Mouse (Mus musculus) limb, embryonic 12.5 days (tissue): Measurements from ENCODE around the gene Wasf2. TPM values are rescaled to one million over a fixed set of nuclear protein-coding genes. Genes with fewer than 3 reads are reported as not detected.
A peak's percentile ranks its signal among the peaks of the same experiment; 100 is the strongest.

Experiments
- ATAC-seq: fragments of 200-750 bp; cut with Nextera tagmentation; 2 replicates; pipeline ENCODE4 v1.8.0; 2017; ENCODE audit warnings: low read depth, moderate TSS enrichment; ENCODE audit not compliant: insufficient number of reproducible peaks, insufficient read depth, low FRiP score, low TSS enrichment
- H3K27ac ChIP-seq: fragments of 300-500 bp; sonication (generic); 2 replicates; pipeline ENCODE4 v1.5.1; 2016; ENCODE audit warnings: mild to moderate bottlenecking, moderate library complexity
- H3K27me3 ChIP-seq: fragments of 300-500 bp; sonication (generic); 2 replicates; pipeline ENCODE4 v1.6.1; 2016; ENCODE audit warnings: mild to moderate bottlenecking, moderate library complexity
- H3K36me3 ChIP-seq: fragments of 300-500 bp; sonication (generic); 2 replicates; pipeline ENCODE4 v1.6.1; 2016; ENCODE audit warnings: mild to moderate bottlenecking, moderate library complexity
- H3K4me1 ChIP-seq: fragments of 300-500 bp; sonication (generic); replicated peaks from 2 replicates; pipeline ENCODE4 v1.6.1; 2016
- H3K4me2 ChIP-seq: fragments of 300-500 bp; sonication (generic); 2 replicates; pipeline ENCODE4 v1.6.1; 2016; ENCODE audit warnings: mild to moderate bottlenecking, moderate library complexity
- H3K4me3 ChIP-seq: fragments of 300-500 bp; sonication (generic); replicated peaks from 2 replicates; pipeline ENCODE4 v1.5.1; 2016; ENCODE audit warnings: mild to moderate bottlenecking
- H3K9ac ChIP-seq: fragments of 300-500 bp; sonication (generic); replicated peaks from 2 replicates; pipeline ENCODE4 v1.6.1; 2016; ENCODE audit warnings: mild to moderate bottlenecking, moderate library complexity
- H3K9me3 ChIP-seq: fragments of 300-500 bp; sonication (generic); 2 replicates; pipeline ENCODE4 v1.6.1; 2016; ENCODE audit warnings: mild to moderate bottlenecking, moderate library complexity
- whole genome bisulfite sequencing: fragments of 180-500 bp; shearing (Covaris S2); methylation state at CpG from one replicate; pipeline ENCODE4 v1.1.7; 2016; 5-methylcytosine and 5-hydroxymethylcytosine counted together
- polyA plus RNA-seq: library from polyadenylated mRNA; unstranded; fragments of >200 nt; fragmentation: Nextera tagmentation; extraction: Ambion mirVana; gene quantifications from 2 replicates; pipeline ENCODE4 v1.2.1, GENCODE M21; 2016

The Wasf2 gene
- polyA plus RNA-seq, 1 experiment from 2014 or later: 81.6 TPM

GRCm38 (mm10) chr4:133221701-133222100 lies 91.4 kb downstream of the Wasf2 start:
- Histone ChIP-seq H3K9me3 (no peaks in the 10 kb centered on the region), H3K9ac (no peak overlapping the region), H3K4me1 (peaks cover 19% of the 10 kb centered on the region), H3K4me2 (no peak overlapping the region), H3K36me3 (no peaks in the 10 kb centered on the region), H3K27ac (no peak overlapping the region), H3K27me3 (peaks cover 35% of the 10 kb centered on the region), H3K4me3 (no peak overlapping the region)
- 80% methylated on average over 8 of the region's 8 CpGs for WGBS
- ATAC-seq: no peak

GRCm38 (mm10) chr4:133223875-133224274 lies 93.6 kb downstream of the Wasf2 start:
- Histone ChIP-seq H3K9me3 (no peaks in the 10 kb centered on the region), H3K9ac (peak overlapping the region; percentile 40), H3K4me1 (peaks cover 19% of the 10 kb centered on the region), H3K4me3 (no peak overlapping the region), H3K27me3 (peaks cover 35% of the 10 kb centered on the region), H3K4me2 (no peak overlapping the region), H3K27ac (no peak overlapping the region; the same call in 1 of the 2 replicates), H3K36me3 (no peaks in the 10 kb centered on the region)
- ATAC-seq: no peak
- WGBS: 50% methylated on average over 5 of the region's 5 CpGs

- H3K36me3 ChIP-seq: no peaks in the 10 kb centered on the region
- H3K9ac ChIP-seq: no peak overlapping the region
- H3K27ac ChIP-seq: no peak overlapping the region
- peaks cover 22% of the 10 kb centered on the region for H3K4me1 ChIP-seq
- no peak overlapping the region for H3K4me3 ChIP-seq
- WGBS: 73% methylated on average over 10 of the region's 10 CpGs
- ATAC-seq: no peak
- H3K9me3 ChIP-seq: no peaks in the 10 kb centered on the region
- H3K27me3 ChIP-seq: peaks cover 20% of the 10 kb centered on the region
- no peak overlapping the region for H3K4me2 ChIP-seq
Observed at GRCm38 (mm10) chr4:133226073-133226472, 95.8 kb downstream of the Wasf2 start.

GRCm38 (mm10) chr4:133227636-133228035 lies 97.3 kb downstream of the Wasf2 start:
- Histone ChIP-seq H3K9me3 (no peaks in the 10 kb centered on the region), H3K27ac (no peak overlapping the region), H3K36me3 (no peaks in the 10 kb centered on the region), H3K4me1 (peaks cover 16% of the 10 kb centered on the region; the same call in 1 of the 2 replicates), H3K9ac (no peak overlapping the region), H3K27me3 (peaks cover 8% of the 10 kb centered on the region; the same call in 1 of the 2 replicates), H3K4me3 (no peak overlapping the region), H3K4me2 (no peak overlapping the region)
- ATAC-seq: no peak
- 70% methylated on average over 8 of the region's 8 CpGs for WGBS

- 37% methylated on average over 8 of the region's 8 CpGs for WGBS
- H3K4me2 ChIP-seq: no peak overlapping the region
- H3K9ac ChIP-seq: no peak overlapping the region
- no peaks in the 10 kb centered on the region for H3K36me3 ChIP-seq
- no peaks in the 10 kb centered on the region for H3K9me3 ChIP-seq
- H3K4me3 ChIP-seq: no peak overlapping the region
- 0 out of 2 replicates have a peak overlapping the region, but pooled peaks have one; percentile 14 for H3K27ac ChIP-seq
- ATAC-seq: 0 out of 2 replicates have a peak, but pooled peaks have one; percentile 53
- peaks cover 9% of the 10 kb centered on the region for H3K4me1 ChIP-seq
- peaks cover 7% of the 10 kb centered on the region; the same call in 1 of the 2 replicates for H3K27me3 ChIP-seq
Observed at GRCm38 (mm10) chr4:133229582-133229981, 99.3 kb downstream of the Wasf2 start.

- no peaks in the 10 kb centered on the region for H3K9me3 ChIP-seq
- no peak overlapping the region for H3K27ac ChIP-seq
- H3K4me3 ChIP-seq: no peak overlapping the region
- no peak overlapping the region for H3K4me2 ChIP-seq
- WGBS: 36% methylated on average over 10 of the region's 10 CpGs
- no peak for ATAC-seq
- H3K27me3 ChIP-seq: peaks cover 14% of the 10 kb centered on the region; the same call in 1 of the 2 replicates
- H3K9ac ChIP-seq: no peak overlapping the region
- peaks cover 9% of the 10 kb centered on the region for H3K4me1 ChIP-seq
- H3K36me3 ChIP-seq: no peaks in the 10 kb centered on the region
Observed at GRCm38 (mm10) chr4:133233285-133233976, 103.1 kb downstream of the Wasf2 start.

- WGBS: 64% methylated on average over 5 of the region's 5 CpGs
- no peaks in the 10 kb centered on the region for H3K9me3 ChIP-seq
- no peak overlapping the region for H3K9ac ChIP-seq
- no peak for ATAC-seq
- no peak overlapping the region for H3K4me3 ChIP-seq
- no peak overlapping the region for H3K27ac ChIP-seq
- H3K4me2 ChIP-seq: no peak overlapping the region
- peaks cover 3% of the 10 kb centered on the region for H3K4me1 ChIP-seq
- H3K36me3 ChIP-seq: no peaks in the 10 kb centered on the region
- peaks cover 14% of the 10 kb centered on the region; the same call in 1 of the 2 replicates for H3K27me3 ChIP-seq
Observed at GRCm38 (mm10) chr4:133234771-133235170, 104.5 kb downstream of the Wasf2 start.

GRCm38 (mm10) chr4:133235415-133235814 lies 105.1 kb downstream of the Wasf2 start:
- Histone ChIP-seq H3K9me3 (no peaks in the 10 kb centered on the region), H3K27me3 (peaks cover 18% of the 10 kb centered on the region), H3K4me3 (no peak overlapping the region), H3K27ac (no peak overlapping the region), H3K4me2 (no peak overlapping the region), H3K36me3 (no peaks in the 10 kb centered on the region), H3K9ac (no peak overlapping the region), H3K4me1 (peaks cover 2% of the 10 kb centered on the region)
- no peak for ATAC-seq
- 83% methylated on average over 5 of the region's 5 CpGs for WGBS

- Histone ChIP-seq H3K36me3 (no peaks in the 10 kb centered on the region), H3K27ac (no peak overlapping the region), H3K4me3 (no peak overlapping the region), H3K4me1 (peaks cover 8% of the 10 kb centered on the region), H3K9ac (no peak overlapping the region), H3K4me2 (no peak overlapping the region), H3K9me3 (no peaks in the 10 kb centered on the region), H3K27me3 (peaks cover 38% of the 10 kb centered on the region)
- no peak for ATAC-seq
- 74% methylated on average over 4 of the region's 4 CpGs for WGBS
Observed at GRCm38 (mm10) chr4:133237911-133238310, 107.6 kb downstream of the Wasf2 start.

- ATAC-seq: no peak
- peak within 1 kb of the TSS; percentile 36; the same call in 1 of the 2 replicates for H3K27ac ChIP-seq
- no peaks in the 10 kb centered on the region for H3K36me3 ChIP-seq
- peak within 1 kb of the TSS; percentile 56 for H3K9ac ChIP-seq
- peaks cover 8% of the 10 kb centered on the region for H3K4me1 ChIP-seq
- H3K4me2 ChIP-seq: peak within 1 kb of the TSS; percentile 74
- H3K27me3 ChIP-seq: peaks cover 44% of the 10 kb centered on the region
- peak within 1 kb of the TSS; percentile 65 for H3K4me3 ChIP-seq
- no peaks in the 10 kb centered on the region for H3K9me3 ChIP-seq
- 6% methylated on average over 16 of the region's 16 CpGs for WGBS
Observed at GRCm38 (mm10) chr4:133240490-133240921, 110.2 kb downstream of the Wasf2 start, which contains the start of gene Map3k6. TSS of gene Map3k6 (plus strand) at chr4:133240818.

- Histone ChIP-seq H3K4me3 (peak overlapping the region; percentile 65), H3K36me3 (no peaks in the 10 kb centered on the region), H3K4me2 (peak overlapping the region; percentile 74), H3K27me3 (peaks cover 52% of the 10 kb centered on the region), H3K9ac (peak overlapping the region; percentile 56), H3K27ac (peak overlapping the region; percentile 36; the same call in 1 of the 2 replicates), H3K4me1 (peaks cover 8% of the 10 kb centered on the region), H3K9me3 (no peaks in the 10 kb centered on the region)
- peak; percentile 88 for ATAC-seq
- under 1% methylated on average over 75 of the region's 78 CpGs for WGBS
Observed at GRCm38 (mm10) chr4:133240934-133241908, 110.9 kb downstream of the Wasf2 start.
